Mouse (Mus musculus) megakaryocyte, adult 5-6 weeks (primary cell): Measurements from ENCODE around the gene Fh1. TPM values are rescaled to one million over a fixed set of nuclear protein-coding genes. Genes with fewer than 3 reads are reported as not detected.
A peak's percentile ranks its signal among the peaks of the same experiment; 100 is the strongest.

ENCODE experiments used
- ATAC-seq: 2 replicates; pipeline ENCODE4 v1.8.0; 2016; ENCODE audit warnings: mild to moderate bottlenecking, inconsistent platforms; ENCODE audit not compliant: poor library complexity, severe bottlenecking
- total RNA-seq, 2 experiments: library from RNA; stranded (forward) in 1 of 2; stranded (reverse) in 1 of 2; fragments of 153-499, 151-499 nt in 1 of 2; fragments of 221-1000, 200-1000 nt in 1 of 2; gene quantifications; 2 replicates each; pipeline versions ENCODE4 v1.2.3 to v1.2.4; 2015 to 2017

Fh1 gene
- total RNA-seq, 2 experiments from 2014 or later, result 65.9 to 106 TPM

- peak; percentile 46 for ATAC-seq
Measured at GRCm38 (mm10) chr1:175625990-175626692, 706 bp upstream of the Fh1 start.

GRCm38 (mm10) chr1:175623656-175624055, 1.8 kb downstream of the Fh1 start:
- no peak for ATAC-seq

- ATAC-seq, result no peak
Measured at GRCm38 (mm10) chr1:175619814-175620431, 5.5 kb downstream of the Fh1 start, which contains the start of gene Kmo. Gene Kmo (plus strand): TSS chr1:175620381.

GRCm38 (mm10) chr1:175614992-175615391, 10.4 kb downstream of the Fh1 start:
- no peak for ATAC-seq

GRCm38 (mm10) chr1:175608708-175609107, 16.7 kb downstream of the Fh1 start:
- no peak for ATAC-seq

GRCm38 (mm10) chr1:175607838-175608585, 17.4 kb downstream of the Fh1 start:
- no peak for ATAC-seq

GRCm38 (mm10) chr1:175607308-175607707, 18.1 kb downstream of the Fh1 start:
- ATAC-seq, result no peak

- no peak for ATAC-seq
Measured at GRCm38 (mm10) chr1:175603390-175603789, 22.0 kb downstream of the Fh1 start.

GRCm38 (mm10) chr1:175602231-175602630, 23.2 kb downstream of the Fh1 start:
- ATAC-seq, result no peak; the same call in 1 of the 2 replicates

- ATAC-seq, result no peak
Measured at GRCm38 (mm10) chr1:175592832-175593231, 32.6 kb downstream of the Fh1 start.

- ATAC-seq, result no peak
Measured at GRCm38 (mm10) chr1:175586656-175587055, 38.8 kb downstream of the Fh1 start.

- ATAC-seq, result no peak
Measured at GRCm38 (mm10) chr1:175585267-175585666, 40.2 kb downstream of the Fh1 start.

GRCm38 (mm10) chr1:175582799-175583198, 42.6 kb downstream of the Fh1 start:
- ATAC-seq, result no peak

GRCm38 (mm10) chr1:175580346-175580745, 45.1 kb downstream of the Fh1 start:
- no peak for ATAC-seq

GRCm38 (mm10) chr1:175579598-175580235, 45.7 kb downstream of the Fh1 start:
- ATAC-seq, result no peak

GRCm38 (mm10) chr1:175578425-175579096, 46.9 kb downstream of the Fh1 start:
- ATAC-seq, result no peak

GRCm38 (mm10) chr1:175574129-175574528, 51.3 kb downstream of the Fh1 start:
- ATAC-seq, result no peak

GRCm38 (mm10) chr1:175565579-175566103, 59.8 kb downstream of the Fh1 start:
- ATAC-seq, result no peak

GRCm38 (mm10) chr1:175564321-175564720, 61.1 kb downstream of the Fh1 start:
- peak; percentile 75 for ATAC-seq

- no peak for ATAC-seq
Measured at GRCm38 (mm10) chr1:175562379-175562778, 63.1 kb downstream of the Fh1 start.
